Mouse (Mus musculus): Measurements from ENCODE around the gene 9530003J23Rik. TPM values are rescaled to one million over a fixed set of nuclear protein-coding genes. Genes with fewer than 3 reads are reported as not detected.

The 9530003J23Rik gene
- polyA plus RNA-seq, 1 experiment from 2014 or later, result not detected

DNA sequence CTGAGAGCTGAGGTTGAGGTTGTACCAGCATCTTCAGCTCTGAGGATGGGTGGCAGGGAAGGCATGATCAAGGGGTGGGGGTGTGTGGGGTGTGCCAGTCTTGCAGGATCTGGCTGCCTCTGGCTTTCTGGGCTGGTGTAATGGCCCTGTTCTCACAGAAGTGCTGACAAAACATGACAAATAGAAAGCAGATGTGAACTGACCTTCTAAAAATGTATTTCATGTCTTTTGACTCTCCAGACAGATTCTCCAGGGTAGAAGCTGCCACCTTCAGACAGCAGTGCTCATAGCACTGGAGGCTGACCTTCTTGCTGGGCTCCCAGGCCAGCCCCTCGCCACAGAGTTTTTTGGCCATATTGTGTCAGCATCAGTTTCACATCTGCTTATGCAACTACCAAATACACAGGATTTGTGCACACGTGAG lies 34.9 kb downstream of the 9530003J23Rik start:
- Histone ChIP-seq H3K4me3 (no peak overlapping the region), H3K4me1 (0 out of 2 replicates have a peak, but pooled peaks cover 3% of the 10 kb centered on the region), H3K9me3 (no peaks in the 10 kb centered on the region), H3K9ac (no peak overlapping the region), H3K36me3 (no peaks in the 10 kb centered on the region), H3K27me3 (replicated peaks) (no peaks in the 10 kb centered on the region), H3K4me2 (replicated peaks) (no peak overlapping the region), H3K27ac (no peak overlapping the region)
- ATAC-seq (ENCODE audit: low FRiP score, low read depth), result no peak
- WGBS, result 80% methylated on average over 2 of the region's 2 CpGs

DNA sequence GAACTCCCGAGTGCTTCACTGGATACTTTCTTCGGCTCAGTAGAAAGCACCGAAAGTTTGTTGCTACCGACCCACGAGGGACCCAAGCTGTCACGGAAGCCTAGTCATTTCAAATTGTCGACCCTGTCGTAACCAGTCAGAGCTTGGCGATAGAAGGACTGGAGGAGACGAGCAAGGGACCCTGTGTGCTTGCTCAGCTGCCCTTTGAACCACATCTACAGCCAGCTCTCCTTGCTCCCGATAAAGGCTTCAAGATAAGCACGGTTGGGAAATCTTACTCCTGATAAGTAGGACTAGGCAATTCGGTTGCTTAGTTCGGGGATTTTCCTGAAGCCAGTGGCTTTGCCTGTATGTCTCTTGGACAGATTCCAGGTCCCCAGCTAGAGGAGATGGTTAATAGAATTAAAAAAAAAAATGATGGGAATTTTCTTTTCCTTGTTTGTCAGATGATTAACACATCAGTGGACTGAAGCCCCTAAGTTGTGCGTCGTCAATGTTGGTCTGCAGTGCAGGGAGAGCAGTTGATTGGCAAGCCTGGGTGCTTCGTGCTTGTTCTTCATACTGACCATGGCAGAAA lies 35.4 kb downstream of the 9530003J23Rik start:
- Histone ChIP-seq H3K9ac (no peak overlapping the region), H3K27ac (no peak overlapping the region), H3K36me3 (no peaks in the 10 kb centered on the region), H3K9me3 (no peaks in the 10 kb centered on the region), H3K4me2 (replicated peaks) (no peak overlapping the region), H3K4me1 (0 out of 2 replicates have a peak, but pooled peaks cover 3% of the 10 kb centered on the region), H3K27me3 (replicated peaks) (no peaks in the 10 kb centered on the region), H3K4me3 (no peak overlapping the region)
- 82% methylated on average over 17 of the region's 17 CpGs for WGBS
- no peak for ATAC-seq (ENCODE audit: low FRiP score, low read depth)

DNA sequence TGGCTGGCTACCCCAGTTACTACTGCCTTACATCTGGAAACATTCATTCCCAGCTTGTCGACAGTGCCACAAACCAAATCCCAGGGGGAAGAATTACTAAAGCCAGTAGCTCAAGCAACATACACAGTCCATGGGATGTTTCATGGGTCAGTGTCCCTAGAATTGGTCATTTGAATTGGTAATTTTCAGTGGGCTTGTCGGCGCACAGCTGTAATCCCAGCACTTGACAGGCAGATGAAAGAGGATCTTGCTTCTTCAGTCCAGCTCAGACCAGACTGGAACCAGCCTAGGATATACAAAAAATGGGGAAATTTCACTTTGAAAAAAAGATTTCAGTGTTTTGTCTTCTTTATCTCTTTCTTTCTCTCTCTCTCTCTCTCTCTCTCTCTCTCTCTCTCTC lies 38.8 kb downstream of the 9530003J23Rik start:
- Histone ChIP-seq H3K36me3 (no peaks in the 10 kb centered on the region), H3K27me3 (replicated peaks) (no peaks in the 10 kb centered on the region), H3K9me3 (no peaks in the 10 kb centered on the region), H3K9ac (no peak overlapping the region), H3K27ac (no peak overlapping the region), H3K4me3 (no peak overlapping the region), H3K4me2 (replicated peaks) (no peak overlapping the region), H3K4me1 (0 out of 2 replicates have a peak, but pooled peaks cover 3% of the 10 kb centered on the region)
- 39% methylated on average over 3 of the region's 3 CpGs for WGBS
- ATAC-seq (ENCODE audit: low FRiP score, low read depth), result no peak

DNA sequence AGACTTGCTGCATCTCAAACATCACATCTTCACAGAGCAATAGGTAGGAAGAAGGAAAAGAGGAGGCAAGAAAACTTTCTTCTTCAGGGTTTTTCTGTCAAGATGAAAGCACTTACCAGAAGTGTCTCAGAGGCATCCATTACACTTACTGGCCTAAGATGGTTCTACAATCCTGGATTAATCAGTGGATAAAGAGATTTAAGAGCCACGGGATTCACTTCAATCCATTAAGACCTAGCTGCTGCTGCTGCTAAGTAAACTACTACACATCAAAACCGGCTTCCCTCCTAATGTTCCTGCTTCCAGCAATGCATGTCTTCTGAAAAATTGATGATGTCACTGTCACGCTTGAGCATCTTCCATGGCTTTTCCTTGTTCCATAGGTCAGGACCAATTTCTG lies 41.8 kb downstream of the 9530003J23Rik start:
- no peak overlapping the region for H3K9ac ChIP-seq
- no peaks in the 10 kb centered on the region for H3K36me3 ChIP-seq
- ATAC-seq (ENCODE audit: low FRiP score, low read depth), result no peak
- no peaks in the 10 kb centered on the region for H3K27me3 ChIP-seq (replicated peaks)
- no peaks in the 10 kb centered on the region for H3K9me3 ChIP-seq
- H3K27ac ChIP-seq, result no peak overlapping the region
- H3K4me3 ChIP-seq, result no peak overlapping the region
- H3K4me1 ChIP-seq, result 0 out of 2 replicates have a peak, but pooled peaks cover 3% of the 10 kb centered on the region
- WGBS, result 90% methylated on average over 3 of the region's 3 CpGs
- no peak overlapping the region for H3K4me2 ChIP-seq (replicated peaks)

DNA sequence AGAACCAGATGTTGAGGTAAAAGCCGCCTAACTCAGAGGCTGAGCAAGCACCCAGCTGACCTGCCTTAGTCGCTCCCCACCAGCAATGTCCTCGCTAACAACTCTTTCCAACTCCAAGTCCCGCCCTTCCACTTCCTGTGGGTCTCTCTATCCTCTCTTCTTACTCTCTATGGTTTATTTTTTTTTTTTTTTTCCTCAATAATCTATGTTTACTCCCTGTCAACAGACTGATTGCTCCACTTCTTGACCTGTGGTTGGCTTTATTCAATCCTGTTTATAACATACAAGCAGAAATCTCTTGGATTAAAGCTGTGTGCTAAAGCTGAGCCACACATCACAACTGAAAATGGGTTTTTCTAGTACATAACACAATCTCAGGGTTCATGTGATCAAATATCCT lies 42.8 kb downstream of the 9530003J23Rik start:
- Histone ChIP-seq H3K9ac (no peak overlapping the region), H3K4me2 (replicated peaks) (no peak overlapping the region), H3K36me3 (no peaks in the 10 kb centered on the region), H3K9me3 (no peaks in the 10 kb centered on the region), H3K27me3 (replicated peaks) (no peaks in the 10 kb centered on the region), H3K4me1 (0 out of 2 replicates have a peak, but pooled peaks cover 3% of the 10 kb centered on the region), H3K4me3 (no peak overlapping the region), H3K27ac (no peak overlapping the region)
- 98% methylated on average over 4 of the region's 4 CpGs for WGBS
- no peak for ATAC-seq (ENCODE audit: low FRiP score, low read depth)

DNA sequence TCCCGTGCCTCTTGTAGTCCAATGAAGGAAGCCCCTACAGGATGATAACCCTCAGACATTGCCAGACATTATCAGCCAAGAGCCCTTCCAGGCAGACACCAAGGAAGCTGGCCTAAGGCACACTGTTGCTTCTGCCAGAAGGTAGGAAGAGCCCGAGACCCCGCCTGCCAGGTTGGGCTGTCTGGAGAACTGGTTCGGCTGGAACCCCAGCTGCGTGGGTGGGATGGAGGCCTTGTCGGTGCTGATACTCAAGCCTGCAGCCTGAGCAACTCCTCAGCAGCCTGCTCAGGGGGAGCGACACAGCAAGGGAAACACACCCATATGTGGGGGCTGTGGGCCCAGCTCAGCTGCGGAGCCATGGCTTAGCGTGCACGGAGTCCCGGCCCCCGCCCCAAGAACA lies 43.5 kb downstream of the 9530003J23Rik start:
- H3K36me3 ChIP-seq, result no peaks in the 10 kb centered on the region
- 92% methylated on average over 12 of the region's 12 CpGs for WGBS
- H3K27ac ChIP-seq, result no peak overlapping the region
- H3K4me3 ChIP-seq, result no peak overlapping the region
- H3K27me3 ChIP-seq (replicated peaks), result no peaks in the 10 kb centered on the region
- no peak overlapping the region for H3K4me2 ChIP-seq (replicated peaks)
- H3K9me3 ChIP-seq, result no peaks in the 10 kb centered on the region
- no peak for ATAC-seq (ENCODE audit: low FRiP score, low read depth)
- 0 out of 2 replicates have a peak, but pooled peaks cover 3% of the 10 kb centered on the region for H3K4me1 ChIP-seq
- no peak overlapping the region for H3K9ac ChIP-seq

DNA sequence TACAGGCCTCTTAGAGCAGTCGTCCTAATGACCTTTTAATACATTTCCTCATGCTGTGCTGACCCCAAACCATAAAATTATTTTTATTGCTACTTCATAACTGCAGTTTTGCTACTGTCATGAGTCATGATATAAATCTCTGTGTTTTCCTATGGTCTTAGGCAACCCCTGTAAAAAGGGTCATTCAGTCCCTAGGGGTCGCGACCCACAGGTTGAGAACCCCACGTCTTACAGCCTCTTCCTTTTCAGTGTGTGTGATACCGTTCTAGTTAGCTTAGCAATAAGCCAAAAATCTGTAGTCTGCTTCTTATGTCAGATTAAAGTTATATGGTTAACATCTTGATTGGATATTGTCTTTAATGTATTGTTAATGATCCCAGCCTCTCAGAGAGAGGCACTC lies 45.1 kb downstream of the 9530003J23Rik start:
- H3K27me3 ChIP-seq (replicated peaks), result no peaks in the 10 kb centered on the region
- no peak overlapping the region for H3K27ac ChIP-seq

DNA sequence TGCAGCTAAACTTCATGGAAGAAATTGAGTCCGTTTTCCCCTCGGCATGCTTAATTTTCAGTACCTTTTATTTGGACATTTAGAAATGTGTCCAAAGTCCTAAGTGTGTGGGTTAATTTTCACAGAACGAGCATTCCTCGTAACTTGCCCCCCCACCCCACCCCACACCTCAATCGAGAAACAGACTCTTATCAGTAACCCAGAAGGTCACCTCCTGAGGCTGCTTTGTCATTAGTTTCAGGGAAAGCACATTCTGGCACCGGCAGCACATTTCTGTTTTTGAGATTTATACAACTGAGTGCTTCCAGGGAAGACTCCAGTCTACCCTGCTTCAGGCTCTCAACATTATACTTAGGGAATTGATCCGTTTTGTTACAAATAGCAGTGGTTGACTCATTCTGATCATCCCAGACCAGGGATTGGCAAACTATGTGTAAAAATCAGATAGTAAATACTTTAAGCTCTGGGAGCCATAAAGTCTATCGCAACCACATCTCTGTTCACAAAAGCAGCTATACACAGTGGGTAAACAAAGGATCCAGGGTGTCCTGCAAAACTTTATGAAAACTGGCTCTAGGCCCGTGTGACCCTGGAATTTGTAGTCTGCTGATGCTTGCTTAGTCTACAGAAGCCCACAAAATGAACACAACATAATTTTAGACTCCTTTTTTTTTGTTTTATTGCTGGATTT lies 53.0 kb downstream of the 9530003J23Rik start:
- no peaks in the 10 kb centered on the region for H3K9me3 ChIP-seq
- no peak overlapping the region for H3K4me3 ChIP-seq
- ATAC-seq (ENCODE audit: low FRiP score, low read depth), result no peak
- 78% methylated on average over 9 of the region's 9 CpGs for WGBS
- H3K36me3 ChIP-seq, result no peaks in the 10 kb centered on the region
- no peaks in the 10 kb centered on the region for H3K27me3 ChIP-seq (replicated peaks)
- H3K4me1 ChIP-seq, result no peaks in the 10 kb centered on the region
- no peak overlapping the region for H3K9ac ChIP-seq
- H3K4me2 ChIP-seq (replicated peaks), result no peak overlapping the region
- no peak overlapping the region for H3K27ac ChIP-seq

More for the DNA sequence above, 45.1 kb downstream of the 9530003J23Rik start:
- Histone ChIP-seq H3K36me3 (no peaks in the 10 kb centered on the region), H3K9ac (no peak overlapping the region), H3K4me1 (no peaks in the 10 kb centered on the region), H3K9me3 (no peaks in the 10 kb centered on the region), H3K4me2 (replicated peaks) (no peak overlapping the region), H3K4me3 (no peak overlapping the region)
- ATAC-seq (ENCODE audit: low FRiP score, low read depth), result no peak
- WGBS, result 73% methylated on average over 5 of the region's 5 CpGs

Other genes starting within 250 kb of the 9530003J23Rik start
- 0.14 TPM in 1 of 2 replicates, not detected in the other for gene Lrrc10, start 193.4 kb downstream of the 9530003J23Rik start, polyA plus RNA-seq (2016; fragmentation: Nextera tagmentation; extraction: Ambion mirVana)
- gene Cct2, start 174.9 kb downstream of the 9530003J23Rik start, polyA plus RNA-seq (2016; fragmentation: Nextera tagmentation; extraction: Ambion mirVana), result 265 and 280 TPM in 2 replicates
- 23.1 and 26.3 TPM in 2 replicates for gene Frs2, start 90.2 kb downstream of the 9530003J23Rik start, polyA plus RNA-seq (2016; fragmentation: Nextera tagmentation; extraction: Ambion mirVana)
- 125 and 131 TPM in 2 replicates for gene Yeats4, start 14.2 kb downstream of the 9530003J23Rik start, polyA plus RNA-seq (2016; fragmentation: Nextera tagmentation; extraction: Ambion mirVana)
- 16.2 and 16.7 TPM in 2 replicates for gene Lyz2, start 43.6 kb upstream of the 9530003J23Rik start, polyA plus RNA-seq (2016; fragmentation: Nextera tagmentation; extraction: Ambion mirVana)
- gene Lyz1, start 54.2 kb upstream of the 9530003J23Rik start, polyA plus RNA-seq (2016; fragmentation: Nextera tagmentation; extraction: Ambion mirVana), result not detected in 2 replicates
- 216 and 225 TPM in 2 replicates for gene Cpsf6, start 141.3 kb upstream of the 9530003J23Rik start, polyA plus RNA-seq (2016; fragmentation: Nextera tagmentation; extraction: Ambion mirVana)